Mouse (Mus musculus) liver, embryonic 14.5 days (tissue): ENCODE data around the gene 4833423E24Rik. TPM values are rescaled to one million over a fixed set of nuclear protein-coding genes. Genes with fewer than 3 reads are reported as not detected.

ENCODE experiments used
- ATAC-seq: fragments of 200-750 bp; cut with Nextera tagmentation; 2 replicates; pipeline ENCODE4 v1.8.0; 2017; ENCODE audit warnings: moderate number of reproducible peaks, mild to moderate bottlenecking, moderate library complexity; ENCODE audit not compliant: insufficient read depth
- DNase-seq, 3 experiments: peaks; one replicate each; pipeline ENCODE4 v3.0.0-alpha.2; 2012 to 2013; ENCODE audit warnings: low read depth in 3 of 3, low spot score in 3 of 3
- H3K27ac ChIP-seq: fragments of 300-500 bp; sonication (generic); 2 replicates; pipeline ENCODE4 v1.5.1; 2014; ENCODE audit warnings: moderate library complexity, mild to moderate bottlenecking, control low read depth, inconsistent platforms
- H3K27me3 ChIP-seq: fragments of 300-500 bp; sonication (generic); 2 replicates; pipeline ENCODE4 v1.6.1; 2014; ENCODE audit warnings: mild to moderate bottlenecking, low read length, moderate library complexity; ENCODE audit not compliant: control insufficient read depth, insufficient read depth
- H3K36me3 ChIP-seq: fragments of 300-500 bp; sonication (generic); replicated peaks from 2 replicates; pipeline ENCODE4 v1.6.1; 2014; ENCODE audit warnings: low read depth; ENCODE audit not compliant: control insufficient read depth, insufficient read depth
- H3K4me1 ChIP-seq, 2 experiments: fragments of 200-500 bp in 1 of 2; fragments of 300-500 bp in 1 of 2; sonication (generic) in 1 of 2; replicated peaks; 2 replicates each; pipeline ENCODE4 v1.6.1; 2012 to 2014; ENCODE audit warnings: antibody characterized with exemption in 1 of 2, inconsistent platforms in 1 of 2, low read length in 1 of 2; ENCODE audit not compliant: control insufficient read depth in 2 of 2, insufficient read depth in 2 of 2
- H3K4me2 ChIP-seq: fragments of 300-500 bp; sonication (generic); 2 replicates; pipeline ENCODE4 v1.6.1; 2014; ENCODE audit warnings: low read depth, mild to moderate bottlenecking, control low read depth, moderate library complexity
- H3K4me3 ChIP-seq, 2 experiments: fragments of 200-500 bp in 1 of 2; fragments of 300-500 bp in 1 of 2; sonication (generic) in 1 of 2; 2 replicates each; pipeline ENCODE4 v1.5.1; 2012 to 2014; ENCODE audit warnings: low read depth in 2 of 2, low read length in 2 of 2, mild to moderate bottlenecking in 2 of 2, control low read depth in 1 of 2, inconsistent platforms in 1 of 2, moderate library complexity in 1 of 2; ENCODE audit not compliant: insufficient read depth in 1 of 2
- H3K9ac ChIP-seq: fragments of 300-500 bp; sonication (generic); replicated peaks from 2 replicates; pipeline ENCODE4 v1.6.1; 2014; ENCODE audit warnings: mild to moderate bottlenecking, control low read depth, moderate library complexity
- H3K9me3 ChIP-seq: fragments of 300-500 bp; sonication (generic); 2 replicates; pipeline ENCODE4 v1.6.1; 2016; ENCODE audit warnings: low read length, mixed read lengths; ENCODE audit not compliant: control insufficient read depth
- CTCF ChIP-seq: IDR thresholded peaks from 2 replicates; pipeline ENCODE4 v1.5.1; 2016; ENCODE audit warnings: antibody characterized with exemption, low read depth, control low read depth
- EP300 ChIP-seq: IDR thresholded peaks from 2 replicates; pipeline ENCODE4 v1.6.1; 2016; ENCODE audit warnings: antibody characterized with exemption, low read depth
- WGBS: fragments of 180-500 bp; shearing (Covaris S2); extraction: QIAGEN DNeasy Blood & Tissue Kit; methylation state at CpG from one replicate; pipeline ENCODE4 v1.1.7; 2014; ENCODE audit not compliant: insufficient replicate concordance; 5-methylcytosine and 5-hydroxymethylcytosine counted together
- polyA plus RNA-seq, 2 experiments: library from polyadenylated mRNA; depleted of rRNA in 1 of 2; stranded (reverse) in 1 of 2; unstranded in 1 of 2; fragments of >200 nt; fragmentation: Nextera tagmentation in 1 of 2; extraction: Ambion mirVana in 1 of 2; gene quantifications; 2 replicates each; pipeline versions ENCODE4 v1.2.1 to v1.2.3; 2012 to 2014

4833423E24Rik gene
- polyA plus RNA-seq, 2 experiments, result not detected

DNA sequence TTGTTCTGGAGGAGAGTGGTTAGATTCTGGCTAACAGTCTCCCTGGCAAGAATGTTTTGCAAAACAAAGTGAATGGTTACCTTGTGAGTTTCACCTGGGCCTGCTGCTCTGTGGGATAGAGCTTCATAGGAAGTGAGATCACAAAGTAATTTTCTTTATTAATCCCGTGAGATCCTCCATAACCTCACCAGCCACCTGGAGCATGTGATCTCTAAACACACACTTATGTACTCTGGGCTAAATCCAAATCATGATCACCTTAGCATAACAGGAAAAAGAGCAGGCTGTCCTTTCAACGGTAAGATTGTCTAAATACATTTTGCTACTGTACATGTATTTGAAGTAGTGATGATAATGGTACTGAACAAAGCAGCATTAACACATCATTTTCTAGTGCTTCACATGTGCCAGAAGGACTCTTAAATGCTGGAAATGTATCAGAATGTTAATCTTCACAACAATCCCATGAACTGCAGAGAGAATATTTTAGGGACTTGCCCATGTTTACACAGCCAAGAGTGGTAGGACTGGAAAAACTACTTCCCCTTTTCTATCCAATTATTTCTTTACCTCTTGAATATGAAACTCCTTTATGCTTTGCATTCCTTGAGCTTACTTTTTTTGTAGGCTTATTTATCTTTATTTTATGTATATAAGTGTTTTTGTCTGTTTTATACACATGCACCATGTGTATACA is 13.4 kb upstream of the 4833423E24Rik start:
- 50% methylated on average over 2 of the region's 2 CpGs for WGBS
- ATAC-seq, result no peak

GRCm38 (mm10) chr2:85522859-85523489 is 4.2 kb upstream of the 4833423E24Rik start:
- 61% methylated on average over 2 of the region's 2 CpGs for WGBS
- Histone ChIP-seq H3K9me3 (no peaks in the 10 kb centered on the region), H3K27me3 (no peaks in the 10 kb centered on the region), H3K4me2 (no peak overlapping the region), H3K36me3 (no peaks in the 10 kb centered on the region), H3K4me3 (no peak overlapping the region), H3K4me1 (no peaks in the 10 kb centered on the region), H3K27ac (no peak overlapping the region), H3K9ac (no peak overlapping the region)
- TF ChIP-seq EP300, result no peak
- no peak for TF ChIP-seq CTCF
- DNase-seq (no peak), ATAC-seq (no peak)

More for the DNA sequence above, 13.4 kb upstream of the 4833423E24Rik start:
- no peak overlapping the region for H3K27ac ChIP-seq
- H3K9me3 ChIP-seq, result no peaks in the 10 kb centered on the region
- no peaks in the 10 kb centered on the region for H3K4me1 ChIP-seq
- H3K9ac ChIP-seq, result no peak overlapping the region
- no peak overlapping the region for H3K4me2 ChIP-seq
- TF ChIP-seq EP300 (no peak), CTCF (no peak)
- H3K4me3 ChIP-seq, result no peak overlapping the region
- no peak for DNase-seq
- H3K36me3 ChIP-seq, result no peaks in the 10 kb centered on the region
- H3K27me3 ChIP-seq, result no peaks in the 10 kb centered on the region

DNA sequence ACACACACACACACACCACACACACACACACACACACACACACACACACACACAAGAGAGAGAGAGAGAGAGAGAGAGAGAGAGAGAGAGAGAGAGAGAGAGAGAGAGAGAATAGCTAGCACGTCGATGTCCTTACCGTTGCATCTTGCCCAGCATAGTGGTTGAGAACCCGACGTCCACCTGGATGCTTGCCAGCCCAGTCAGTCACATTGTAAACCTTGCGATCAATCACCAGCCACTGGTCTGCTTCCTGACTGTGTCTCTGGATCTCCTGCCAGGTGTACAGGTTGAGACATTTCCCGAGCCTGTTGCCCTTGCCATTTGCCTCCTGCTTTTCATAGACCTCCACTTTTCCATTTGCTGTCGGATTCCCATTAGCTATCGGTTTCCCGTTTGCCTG is 532 bp downstream of the 4833423E24Rik start:
- no peak for ATAC-seq
- Histone ChIP-seq H3K4me1 (no peaks in the 10 kb centered on the region), H3K36me3 (no peaks in the 10 kb centered on the region), H3K27ac (no peak overlapping the region), H3K9me3 (no peaks in the 10 kb centered on the region), H3K4me3 (no peak overlapping the region), H3K9ac (no peak overlapping the region), H3K27me3 (no peaks in the 10 kb centered on the region), H3K4me2 (no peak overlapping the region)
- TF ChIP-seq EP300, result no peak
- no peak for DNase-seq
- WGBS, result 68% methylated on average over 10 of the region's 10 CpGs

- DNase-seq, result no peak
- ATAC-seq, result no peak
- Histone ChIP-seq H3K27me3 (no peaks in the 10 kb centered on the region), H3K9ac (no peak overlapping the region), H3K27ac (no peak overlapping the region), H3K9me3 (no peaks in the 10 kb centered on the region), H3K4me1 (no peaks in the 10 kb centered on the region), H3K4me2 (no peak overlapping the region), H3K4me3 (no peak overlapping the region), H3K36me3 (no peaks in the 10 kb centered on the region)
- TF ChIP-seq CTCF, result no peak
- TF ChIP-seq EP300, result no peak
- 43% methylated on average over 3 of the region's 3 CpGs for WGBS
Measured at GRCm38 (mm10) chr2:85510376-85510775, 8.4 kb downstream of the 4833423E24Rik start.

DNA sequence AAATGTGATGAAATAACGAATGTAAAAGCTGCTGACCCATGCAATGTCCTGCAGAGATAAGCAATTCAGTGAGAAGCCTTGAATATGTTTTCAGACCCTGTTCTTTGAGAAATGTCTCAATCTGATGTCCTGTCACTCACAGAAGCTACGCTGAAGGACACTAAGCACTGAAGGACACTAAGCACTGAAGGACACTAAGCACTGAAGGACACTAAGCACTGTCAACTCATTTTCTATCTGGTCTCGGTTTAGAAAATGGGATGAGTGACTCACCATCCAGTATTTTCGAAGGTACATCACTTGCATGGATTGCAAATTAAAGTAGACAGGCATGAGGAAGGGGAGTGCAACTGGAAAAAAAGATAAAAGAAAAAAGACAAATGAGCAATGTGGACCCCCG is 28.4 kb downstream of the 4833423E24Rik start:
- Histone ChIP-seq H3K9ac (no peak overlapping the region), H3K4me3 (no peak overlapping the region), H3K27me3 (no peaks in the 10 kb centered on the region), H3K9me3 (no peaks in the 10 kb centered on the region), H3K4me2 (no peak overlapping the region), H3K36me3 (no peaks in the 10 kb centered on the region), H3K27ac (no peak overlapping the region), H3K4me1 (no peaks in the 10 kb centered on the region)
- DNase-seq (no peak), ATAC-seq (no peak)
- WGBS, result 41% methylated on average over 5 of the region's 5 CpGs
- TF ChIP-seq CTCF, result no peak
- no peak for TF ChIP-seq EP300
